Mouse (Mus musculus): ENCODE results near the gene Pcdh9. TPM values are rescaled to one million over a fixed set of nuclear protein-coding genes. Genes with fewer than 3 reads are reported as not detected.
A peak's percentile ranks its signal among the peaks of the same experiment; 100 is the strongest.

Gene Pcdh9
- polyA plus RNA-seq, 1 experiment from 2014 or later: 8.5 TPM

GRCm38 (mm10) chr14:93885551-93886084, 4.9 kb downstream of the Pcdh9 start:
- 60% methylated on average over 11 of the region's 11 CpGs for WGBS
- peaks cover 17% of the 10 kb centered on the region for H3K4me1 ChIP-seq (replicated peaks; ENCODE audit: control insufficient read depth, insufficient read depth, low read length)
- H3K27ac ChIP-seq (ENCODE audit: low read length): no peak overlapping the region
- no peak overlapping the region for H3K4me3 ChIP-seq (ENCODE audit: low read length)
- no peaks in the 10 kb centered on the region for H3K9me3 ChIP-seq (ENCODE audit: control insufficient read depth, low read length)
- H3K9ac ChIP-seq (ENCODE audit: low read length): no peak overlapping the region
- no peaks in the 10 kb centered on the region for H3K36me3 ChIP-seq (ENCODE audit: control insufficient read depth, insufficient read depth, low read length)
- no peak overlapping the region for H3K4me2 ChIP-seq (ENCODE audit: low read depth, low read length)
- H3K27me3 ChIP-seq (ENCODE audit: control insufficient read depth, insufficient read depth, low read depth, low read length): no peaks in the 10 kb centered on the region
- peak; percentile 83 for ATAC-seq (ENCODE audit: low read depth)

GRCm38 (mm10) chr14:93884467-93884866, 6.0 kb downstream of the Pcdh9 start:
- H3K9ac ChIP-seq (ENCODE audit: low read length): no peak overlapping the region
- WGBS: 1% methylated on average over 2 of the region's 2 CpGs
- H3K36me3 ChIP-seq (ENCODE audit: control insufficient read depth, insufficient read depth, low read length): no peaks in the 10 kb centered on the region
- no peak overlapping the region for H3K4me2 ChIP-seq (ENCODE audit: low read depth, low read length)
- H3K27ac ChIP-seq (ENCODE audit: low read length): no peak overlapping the region
- H3K9me3 ChIP-seq (ENCODE audit: control insufficient read depth, low read length): no peaks in the 10 kb centered on the region
- no peak for ATAC-seq (ENCODE audit: low read depth)
- H3K4me1 ChIP-seq (replicated peaks; ENCODE audit: control insufficient read depth, insufficient read depth, low read length): peaks cover 14% of the 10 kb centered on the region
- H3K4me3 ChIP-seq (ENCODE audit: low read length): no peak overlapping the region
- no peaks in the 10 kb centered on the region for H3K27me3 ChIP-seq (ENCODE audit: control insufficient read depth, insufficient read depth, low read depth, low read length)

- WGBS: 90% methylated on average over 1 of the region's 1 CpGs
- Histone ChIP-seq H3K4me3 (ENCODE audit: low read length) (no peak overlapping the region), H3K4me1 (replicated peaks; ENCODE audit: control insufficient read depth, insufficient read depth, low read length) (peaks cover 3% of the 10 kb centered on the region), H3K27ac (ENCODE audit: low read length) (no peak overlapping the region), H3K27me3 (ENCODE audit: control insufficient read depth, insufficient read depth, low read depth, low read length) (no peaks in the 10 kb centered on the region), H3K9me3 (ENCODE audit: control insufficient read depth, low read length) (no peaks in the 10 kb centered on the region), H3K4me2 (ENCODE audit: low read depth, low read length) (no peak overlapping the region), H3K36me3 (ENCODE audit: control insufficient read depth, insufficient read depth, low read length) (no peaks in the 10 kb centered on the region), H3K9ac (ENCODE audit: low read length) (no peak overlapping the region)
- no peak for ATAC-seq (ENCODE audit: low read depth)
These were observed 10.4 kb downstream of the Pcdh9 start for GRCm38 (mm10) chr14:93880071-93880470.

- Histone ChIP-seq H3K4me1 (replicated peaks; ENCODE audit: control insufficient read depth, insufficient read depth, low read length) (no peaks in the 10 kb centered on the region), H3K9me3 (ENCODE audit: control insufficient read depth, low read length) (no peaks in the 10 kb centered on the region), H3K9ac (ENCODE audit: low read length) (no peak overlapping the region), H3K27ac (ENCODE audit: low read length) (no peak overlapping the region), H3K4me2 (ENCODE audit: low read depth, low read length) (no peak overlapping the region), H3K4me3 (ENCODE audit: low read length) (no peak overlapping the region), H3K27me3 (ENCODE audit: control insufficient read depth, insufficient read depth, low read depth, low read length) (no peaks in the 10 kb centered on the region), H3K36me3 (ENCODE audit: control insufficient read depth, insufficient read depth, low read length) (no peaks in the 10 kb centered on the region)
- WGBS: 78% methylated on average over 1 of the region's 1 CpGs
- no peak for ATAC-seq (ENCODE audit: low read depth)
These were observed 14.5 kb downstream of the Pcdh9 start for GRCm38 (mm10) chr14:93875968-93876367.

- ATAC-seq (ENCODE audit: low read depth): no peak
These were observed 22.3 kb downstream of the Pcdh9 start for GRCm38 (mm10) chr14:93868211-93868610.

GRCm38 (mm10) chr14:93858069-93858468, 32.4 kb downstream of the Pcdh9 start:
- 73% methylated on average over 3 of the region's 3 CpGs for WGBS
- ATAC-seq (ENCODE audit: low read depth): no peak
- no peaks in the 10 kb centered on the region for H3K27me3 ChIP-seq (ENCODE audit: control insufficient read depth, insufficient read depth, low read depth, low read length)
- no peak overlapping the region for H3K4me3 ChIP-seq (ENCODE audit: low read length)
- H3K4me2 ChIP-seq (ENCODE audit: low read depth, low read length): no peak overlapping the region
- no peaks in the 10 kb centered on the region for H3K4me1 ChIP-seq (replicated peaks; ENCODE audit: control insufficient read depth, insufficient read depth, low read length)
- no peaks in the 10 kb centered on the region for H3K9me3 ChIP-seq (ENCODE audit: control insufficient read depth, low read length)
- H3K27ac ChIP-seq (ENCODE audit: low read length): no peak overlapping the region
- H3K9ac ChIP-seq (ENCODE audit: low read length): no peak overlapping the region
- H3K36me3 ChIP-seq (ENCODE audit: control insufficient read depth, insufficient read depth, low read length): no peaks in the 10 kb centered on the region

More at GRCm38 (mm10) chr14:93868211-93868610, 22.3 kb downstream of the Pcdh9 start:
- Histone ChIP-seq H3K36me3 (ENCODE audit: control insufficient read depth, insufficient read depth, low read length) (no peaks in the 10 kb centered on the region), H3K27ac (ENCODE audit: low read length) (no peak overlapping the region), H3K27me3 (ENCODE audit: control insufficient read depth, insufficient read depth, low read depth, low read length) (no peaks in the 10 kb centered on the region), H3K9me3 (ENCODE audit: control insufficient read depth, low read length) (no peaks in the 10 kb centered on the region), H3K4me3 (ENCODE audit: low read length) (no peak overlapping the region), H3K4me2 (ENCODE audit: low read depth, low read length) (no peak overlapping the region), H3K4me1 (replicated peaks; ENCODE audit: control insufficient read depth, insufficient read depth, low read length) (no peaks in the 10 kb centered on the region), H3K9ac (ENCODE audit: low read length) (no peak overlapping the region)

- H3K4me2 ChIP-seq (ENCODE audit: low read depth, low read length): no peak overlapping the region
- H3K9me3 ChIP-seq (ENCODE audit: control insufficient read depth, low read length): no peaks in the 10 kb centered on the region
- H3K9ac ChIP-seq (ENCODE audit: low read length): no peak overlapping the region
- no peaks in the 10 kb centered on the region for H3K4me1 ChIP-seq (replicated peaks; ENCODE audit: control insufficient read depth, insufficient read depth, low read length)
- ATAC-seq (ENCODE audit: low read depth): no peak
- WGBS: 41% methylated on average over 1 of the region's 1 CpGs
- no peaks in the 10 kb centered on the region for H3K27me3 ChIP-seq (ENCODE audit: control insufficient read depth, insufficient read depth, low read depth, low read length)
- H3K27ac ChIP-seq (ENCODE audit: low read length): no peak overlapping the region
- no peak overlapping the region for H3K4me3 ChIP-seq (ENCODE audit: low read length)
- H3K36me3 ChIP-seq (ENCODE audit: control insufficient read depth, insufficient read depth, low read length): no peaks in the 10 kb centered on the region
These were observed 44.3 kb downstream of the Pcdh9 start for GRCm38 (mm10) chr14:93846091-93846677.

- H3K27ac ChIP-seq (ENCODE audit: low read length): no peak overlapping the region
- no peak overlapping the region for H3K9ac ChIP-seq (ENCODE audit: low read length)
- no peaks in the 10 kb centered on the region for H3K9me3 ChIP-seq (ENCODE audit: control insufficient read depth, low read length)
- no peaks in the 10 kb centered on the region for H3K4me1 ChIP-seq (replicated peaks; ENCODE audit: control insufficient read depth, insufficient read depth, low read length)
- no peak for ATAC-seq (ENCODE audit: low read depth)
- no peaks in the 10 kb centered on the region for H3K27me3 ChIP-seq (ENCODE audit: control insufficient read depth, insufficient read depth, low read depth, low read length)
- H3K36me3 ChIP-seq (ENCODE audit: control insufficient read depth, insufficient read depth, low read length): no peaks in the 10 kb centered on the region
- H3K4me3 ChIP-seq (ENCODE audit: low read length): no peak overlapping the region
- whole genome bisulfite sequencing: 74% methylated on average over 3 of the region's 3 CpGs
- H3K4me2 ChIP-seq (ENCODE audit: low read depth, low read length): no peak overlapping the region
These were observed 47.7 kb downstream of the Pcdh9 start for GRCm38 (mm10) chr14:93842686-93843288.

GRCm38 (mm10) chr14:93832511-93832910, 58.0 kb downstream of the Pcdh9 start:
- Histone ChIP-seq H3K36me3 (ENCODE audit: control insufficient read depth, insufficient read depth, low read length) (no peaks in the 10 kb centered on the region), H3K27ac (ENCODE audit: low read length) (no peak overlapping the region)

More at GRCm38 (mm10) chr14:93832511-93832910, 58.0 kb downstream of the Pcdh9 start:
- Histone ChIP-seq H3K4me1 (replicated peaks; ENCODE audit: control insufficient read depth, insufficient read depth, low read length) (no peaks in the 10 kb centered on the region), H3K9ac (ENCODE audit: low read length) (no peak overlapping the region), H3K27me3 (ENCODE audit: control insufficient read depth, insufficient read depth, low read depth, low read length) (no peaks in the 10 kb centered on the region), H3K4me2 (ENCODE audit: low read depth, low read length) (no peak overlapping the region), H3K4me3 (ENCODE audit: low read length) (no peak overlapping the region), H3K9me3 (ENCODE audit: control insufficient read depth, low read length) (no peaks in the 10 kb centered on the region)
- ATAC-seq (ENCODE audit: low read depth): no peak
- 79% methylated on average over 6 of the region's 6 CpGs for WGBS

All from lung, embryonic 16.5 days (tissue).